29 mouse cellular contexts compared by ENCODE assay signal in the genomic region with DNA sequence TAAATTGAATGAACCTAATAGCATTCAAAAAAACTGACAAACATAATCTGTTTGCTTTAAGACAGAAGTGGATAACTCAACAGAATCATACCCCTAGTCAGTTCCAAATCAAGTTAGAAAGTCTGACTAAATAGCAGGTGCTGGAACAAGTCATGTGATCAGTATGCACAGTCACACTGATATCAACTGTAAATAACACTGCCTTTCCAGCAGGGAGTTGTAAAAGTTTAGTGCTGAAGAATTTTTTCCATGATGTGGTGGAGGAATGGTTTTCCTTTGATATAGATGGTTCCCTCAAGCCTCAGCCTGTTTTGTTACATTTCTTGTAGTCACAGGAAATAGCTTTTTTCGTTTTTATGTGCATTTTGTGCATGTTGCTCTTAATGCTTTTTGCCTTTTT.
DNase-seq lines count a peak whose midpoint lies in the region; ATAC-seq and TF ChIP-seq lines count a peak whose summit lies in the region.
"Had no signal": no experiment of that assay in that cellular context is flagged by ENCODE, and none has a peak within 500 bp of the region (broad histone marks: within the 10 kb centered on the region; RNA-seq: fewer than 3 reads in every experiment).

No protein-coding gene starts in this region.

- no peaks in the 10 kb centered on the region for H3K4me1 ChIP-seq in MEL (ENCODE audit: control insufficient read depth in 1 of 2, insufficient read depth in 2 of 2, low read length in 2 of 2)
- no peaks in the 10 kb centered on the region for H3K4me1 ChIP-seq in intestine, embryonic 15.5 days (replicated peaks)
- H3K4me1 ChIP-seq in stomach, postnatal 0 days (replicated peaks; ENCODE audit: control insufficient read depth, insufficient read depth) = no peaks in the 10 kb centered on the region
- no peaks in the 10 kb centered on the region for H3K4me1 ChIP-seq in kidney, embryonic 14.5 days (ENCODE audit: control insufficient read depth, insufficient read depth, low read length)
- H3K4me1 ChIP-seq: embryonic facial prominence, embryonic 10.5 days; embryonic facial prominence, embryonic 13.5 days; forebrain, embryonic 10.5 days; forebrain, embryonic 13.5 days; hindbrain, embryonic 12.5 days had no signal

- DNase-seq in MEL (ENCODE audit: low read depth, low spot score) = no peak
- peak; percentile 22 for DNase-seq in large intestine, adult 2 months (ENCODE audit: low read depth, low spot score)
- no peak for DNase-seq in stomach, postnatal 0 days (ENCODE audit: low spot score)
- DNase-seq in ovary, postnatal 14 days (ENCODE audit: low spot score) = no peak
- DNase-seq in ovary, adult 18-20 months (ENCODE audit: low spot score) = no peak
- DNase-seq: adrenal gland, adult 2 months; adrenal gland, postnatal 14 days; B cell, adult 2 months; cerebellum, adult 11-12 months; cerebellum, adult 8-10 months; cerebellum, postnatal 10 days; cerebellum, postnatal 36 days; embryo, embryonic 11 days; gastrocnemius, postnatal 10 days; gastrocnemius, postnatal 36 days; heart, adult 2 months had no signal

- H3K36me3 ChIP-seq in MEL (ENCODE audit: control insufficient read depth in 1 of 2, insufficient read depth in 2 of 2, low read length in 2 of 2) = no peaks in the 10 kb centered on the region
- H3K36me3 ChIP-seq in intestine, embryonic 15.5 days = no peaks in the 10 kb centered on the region
- H3K36me3 ChIP-seq in stomach, postnatal 0 days (ENCODE audit: control insufficient read depth, insufficient read depth, low read length) = no peaks in the 10 kb centered on the region
- H3K36me3 ChIP-seq in kidney, embryonic 14.5 days (ENCODE audit: control insufficient read depth, insufficient read depth, low read length) = no peaks in the 10 kb centered on the region
- H3K36me3 ChIP-seq: embryonic facial prominence, embryonic 10.5 days; embryonic facial prominence, embryonic 13.5 days; forebrain, embryonic 10.5 days; G1E; hindbrain, embryonic 12.5 days had no signal

- H3K27me3 ChIP-seq in MEL (ENCODE audit: control insufficient read depth in 1 of 2, insufficient read depth in 2 of 2, low read length in 2 of 2) = no peaks in the 10 kb centered on the region
- H3K27me3 ChIP-seq in intestine, embryonic 15.5 days (replicated peaks) = no peaks in the 10 kb centered on the region
- H3K27me3 ChIP-seq in stomach, postnatal 0 days (ENCODE audit: control insufficient read depth, insufficient read depth, low read length) = no peaks in the 10 kb centered on the region
- H3K27me3 ChIP-seq in kidney, embryonic 14.5 days (ENCODE audit: control insufficient read depth, insufficient read depth, low read length) = no peaks in the 10 kb centered on the region
- H3K27me3 ChIP-seq: CH12.LX; embryonic facial prominence, embryonic 13.5 days; forebrain, embryonic 13.5 days; hindbrain, embryonic 12.5 days had no signal

- no peak for TF ChIP-seq RAD21 in MEL (IDR thresholded peaks at IDR 0.05; ENCODE audit: low read depth, low read length)

- no peaks in the 10 kb centered on the region for H3K9me3 ChIP-seq in MEL (replicated peaks; ENCODE audit: insufficient read depth, low read length)
- no peaks in the 10 kb centered on the region for H3K9me3 ChIP-seq in intestine, embryonic 15.5 days
- H3K9me3 ChIP-seq in stomach, postnatal 0 days (ENCODE audit: control insufficient read depth, low read length) = no peaks in the 10 kb centered on the region
- no peaks in the 10 kb centered on the region for H3K9me3 ChIP-seq in kidney, embryonic 14.5 days (ENCODE audit: control insufficient read depth, low read length)
- H3K9me3 ChIP-seq: embryonic facial prominence, embryonic 10.5 days; embryonic facial prominence, embryonic 13.5 days; forebrain, embryonic 10.5 days; forebrain, embryonic 13.5 days; G1E; hindbrain, embryonic 12.5 days had no signal

- H3K4me2 ChIP-seq in intestine, embryonic 15.5 days (replicated peaks) = no peak overlapping the region
- no peak overlapping the region for H3K4me2 ChIP-seq in stomach, postnatal 0 days (replicated peaks; ENCODE audit: low read depth)
- H3K4me2 ChIP-seq in kidney, embryonic 14.5 days (replicated peaks; ENCODE audit: low read depth, low read length) = no peak overlapping the region
- H3K4me2 ChIP-seq: embryonic facial prominence, embryonic 13.5 days; forebrain, embryonic 13.5 days; heart, embryonic 11.5 days; hindbrain, embryonic 12.5 days had no signal

- H3K9ac ChIP-seq in MEL (ENCODE audit: control insufficient read depth, low read depth, low read length, poor library complexity, severe bottlenecking) = no peak overlapping the region
- H3K9ac ChIP-seq in intestine, embryonic 15.5 days = no peak overlapping the region
- no peak overlapping the region for H3K9ac ChIP-seq in stomach, postnatal 0 days (ENCODE audit: low read length)
- H3K9ac ChIP-seq in kidney, embryonic 14.5 days (ENCODE audit: low read depth, low read length) = no peak overlapping the region
- H3K9ac ChIP-seq: embryonic facial prominence, embryonic 13.5 days; forebrain, embryonic 13.5 days; hindbrain, embryonic 12.5 days had no signal

- H3K4me3 ChIP-seq in MEL (ENCODE audit: control insufficient read depth in 1 of 2, insufficient read depth in 1 of 2, low read depth in 2 of 2, low read length in 2 of 2) = no peak overlapping the region
- H3K4me3 ChIP-seq in intestine, embryonic 15.5 days (replicated peaks) = no peak overlapping the region
- H3K4me3 ChIP-seq in stomach, postnatal 0 days (ENCODE audit: low read depth, low read length) = no peak overlapping the region
- no peak overlapping the region for H3K4me3 ChIP-seq in kidney, embryonic 14.5 days (ENCODE audit: low read length)
- H3K4me3 ChIP-seq: embryonic facial prominence, embryonic 10.5 days; embryonic facial prominence, embryonic 13.5 days; erythroblast, embryonic 14.5 days; forebrain, embryonic 10.5 days; forebrain, embryonic 13.5 days; heart, adult 2 months; hindbrain, embryonic 12.5 days had no signal

- TF ChIP-seq EP300 in MEL (IDR thresholded peaks at IDR 0.05; ENCODE audit: low read depth in 1 of 2, low read length in 2 of 2) = no peak
- TF ChIP-seq EP300 in stomach, postnatal 0 days (optimal IDR thresholded peaks at IDR 0.05) = no peak

- WGBS in intestine, embryonic 15.5 days = 37% methylated on average over 1 of the region's 1 CpGs
- 12% methylated on average over 1 of the region's 1 CpGs for WGBS in large intestine, adult 2 months
- WGBS in stomach, postnatal 0 days = 37% methylated on average over 1 of the region's 1 CpGs
- 55% methylated on average over 1 of the region's 1 CpGs for WGBS in kidney, embryonic 14.5 days

- no peaks in the 10 kb centered on the region for H3K79me2 ChIP-seq in MEL (ENCODE audit: control insufficient read depth, insufficient read depth, low read length, poor library complexity)

- no peak for TF ChIP-seq CTCF in MEL (IDR thresholded peaks at IDR 0.05 in 2 of 3, conservative IDR thresholded peaks at IDR 0.05 in 1 of 3; ENCODE audit: control insufficient read depth in 1 of 3, insufficient read depth in 1 of 3, low read depth in 2 of 3, low read length in 3 of 3, poor library complexity in 1 of 3, severe bottlenecking in 1 of 3)
- no peak for TF ChIP-seq CTCF in stomach, postnatal 0 days (IDR thresholded peaks at IDR 0.05; ENCODE audit: low read depth)

- no peak for TF ChIP-seq POLR2A in MEL (IDR thresholded peaks at IDR 0.05; ENCODE audit: control insufficient read depth in 1 of 2, insufficient read depth in 1 of 2, low read depth in 1 of 2, low read length in 2 of 2, poor library complexity in 1 of 2)

- no peak overlapping the region for H3K27ac ChIP-seq in MEL (ENCODE audit: control insufficient read depth, low read depth, low read length)
- H3K27ac ChIP-seq in intestine, embryonic 15.5 days = no peak overlapping the region
- H3K27ac ChIP-seq in stomach, postnatal 0 days (replicated peaks) = no peak overlapping the region
- H3K27ac ChIP-seq in kidney, embryonic 14.5 days (ENCODE audit: low read depth, low read length) = no peak overlapping the region
- H3K27ac ChIP-seq: embryonic facial prominence, embryonic 10.5 days; embryonic facial prominence, embryonic 13.5 days; forebrain, embryonic 10.5 days; forebrain, embryonic 13.5 days; heart, adult 2 months; hindbrain, embryonic 12.5 days had no signal

- ATAC-seq in intestine, embryonic 15.5 days = peak; percentile 94
- peak; percentile 53 for ATAC-seq in stomach, postnatal 0 days (ENCODE audit: low FRiP score, low TSS enrichment)
- ATAC-seq in kidney, embryonic 14.5 days (ENCODE audit: low FRiP score, low TSS enrichment) = no peak
- ATAC-seq: forebrain, embryonic 13.5 days; forebrain, embryonic 16.5 days; hindbrain, embryonic 16.5 days had no signal

TF ChIP-seq in MEL, 35 proteins besides CTCF, POLR2A, EP300 and RAD21:
- no peak for TF ChIP-seq MXI1 (IDR thresholded peaks at IDR 0.05; ENCODE audit: low read depth, low read length)
- TF ChIP-seq NELFE (IDR thresholded peaks at IDR 0.05; ENCODE audit: low read depth, low read length) = no peak
- no peak for TF ChIP-seq TAL1 (IDR thresholded peaks at IDR 0.05; ENCODE audit: low read length)
- TF ChIP-seq NRF1 (IDR thresholded peaks at IDR 0.05; ENCODE audit: insufficient read depth, low read depth, low read length, poor library complexity, severe bottlenecking) = no peak
- TF ChIP-seq USF1 (IDR thresholded peaks at IDR 0.05; ENCODE audit: low read depth, low read length) = peak; percentile 46; the same call in 1 of the 2 replicates
